Mouse (Mus musculus): ENCODE results near the gene Dbndd2.

Dbndd2 gene

DNA sequence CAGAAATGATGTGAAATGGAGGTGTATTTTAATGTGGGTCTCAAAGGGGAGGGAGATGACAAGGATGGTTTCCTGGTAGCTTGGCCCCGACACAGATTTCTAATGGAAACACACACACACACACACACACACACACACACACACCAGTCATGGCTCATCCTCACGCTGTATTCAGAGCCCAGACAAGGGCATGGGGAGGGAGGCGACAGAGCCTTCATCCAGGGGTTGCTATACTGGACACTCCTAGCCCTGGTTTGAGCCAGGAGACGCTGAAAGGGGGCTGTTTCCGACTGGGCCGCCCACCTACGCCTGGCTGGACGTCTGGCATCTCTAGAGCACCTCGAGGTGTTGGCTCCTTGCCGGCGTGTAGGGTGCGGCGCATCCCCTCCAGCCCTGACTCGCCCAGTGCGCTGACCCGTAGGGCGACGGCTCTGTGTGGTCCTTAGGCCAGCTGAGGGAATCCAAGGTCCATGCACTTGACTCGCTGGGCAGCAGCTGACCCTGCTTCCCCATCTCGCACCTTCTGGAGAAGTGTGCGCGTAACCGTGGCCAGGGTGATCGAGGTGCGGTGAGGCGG, at the start of gene Dbndd2:
Dbndd2 (plus strand) TSS at position 426 of the 577 bp plus-strand sequence.
- DNase-seq (ENCODE audit: low read depth, low spot score): peak; percentile 56

GRCm38 (mm10) chr2:164436215-164436913, 49.5 kb upstream of the Dbndd2 start:
- peak; percentile 55 for DNase-seq (ENCODE audit: low read depth, low spot score)

DNA sequence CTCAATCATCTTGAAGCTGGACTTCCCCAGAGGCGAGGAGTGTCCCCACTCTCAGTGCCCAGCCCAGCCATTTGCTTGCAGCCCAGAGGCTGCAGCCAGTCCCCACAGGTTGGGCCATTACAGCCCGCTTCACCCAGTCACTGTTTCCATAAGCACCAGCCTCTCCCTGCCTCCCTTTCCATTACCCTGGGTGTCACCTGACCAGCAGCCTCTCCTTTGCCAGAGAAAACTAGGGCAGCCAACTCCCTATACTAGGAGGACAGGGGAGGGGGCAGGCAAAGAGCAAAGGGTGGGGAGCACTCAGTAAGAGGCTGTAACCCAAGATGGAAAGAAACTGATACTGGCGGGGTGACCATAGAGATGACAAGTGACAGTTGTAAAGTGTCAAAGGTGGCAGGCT, 48.9 kb upstream of the Dbndd2 start:
- DNase-seq (ENCODE audit: low read depth, low spot score): no peak

GRCm38 (mm10) chr2:164437710-164438109, 48.2 kb upstream of the Dbndd2 start:
- DNase-seq (ENCODE audit: low read depth, low spot score): no peak

DNA sequence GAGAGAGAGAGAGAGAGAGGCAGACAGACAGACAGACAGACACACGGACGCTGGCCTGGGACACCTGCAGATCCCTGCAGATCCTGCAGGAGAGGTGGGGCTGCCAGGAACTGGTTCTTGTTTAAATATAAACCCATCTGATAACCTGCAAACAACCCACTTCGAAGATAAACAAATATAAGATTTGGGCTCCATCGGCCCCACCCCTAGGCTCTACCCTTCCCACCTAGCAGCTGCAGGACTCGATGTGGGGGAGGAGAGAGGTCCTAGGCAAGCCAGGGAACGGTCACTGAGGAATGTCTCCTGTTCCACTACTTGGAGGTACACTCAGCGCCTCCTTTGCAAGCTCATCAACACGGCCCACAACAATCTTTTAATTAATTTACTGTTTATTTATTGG, 47.6 kb upstream of the Dbndd2 start:
- DNase-seq (ENCODE audit: low read depth, low spot score): no peak

- no peak for DNase-seq (ENCODE audit: low read depth, low spot score)
Measured at GRCm38 (mm10) chr2:164439001-164439421, 46.9 kb upstream of the Dbndd2 start.

DNA sequence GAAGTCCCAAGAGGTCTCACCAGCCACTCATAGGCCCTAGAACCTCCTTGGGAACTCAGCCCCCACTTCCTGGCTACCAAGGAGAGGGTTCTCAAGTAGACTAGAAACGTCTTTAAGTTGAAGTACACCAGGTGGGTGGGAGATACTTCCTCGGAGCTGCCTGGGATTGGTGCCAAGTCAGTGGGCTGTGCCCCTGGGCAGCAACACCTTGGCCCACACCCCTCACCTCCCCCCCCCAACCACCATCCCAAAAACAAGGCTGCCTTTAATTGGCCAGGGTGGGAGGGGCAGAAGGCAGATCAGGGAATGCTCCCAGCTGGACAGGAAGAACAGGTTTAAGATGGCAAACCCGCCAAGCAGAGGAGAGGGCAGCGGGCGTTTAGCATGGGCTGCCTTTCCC, 45.6 kb upstream of the Dbndd2 start:
- DNase-seq (ENCODE audit: low read depth, low spot score): no peak

GRCm38 (mm10) chr2:164441155-164441554, 44.8 kb upstream of the Dbndd2 start:
- no peak for DNase-seq (ENCODE audit: low read depth, low spot score)

DNA sequence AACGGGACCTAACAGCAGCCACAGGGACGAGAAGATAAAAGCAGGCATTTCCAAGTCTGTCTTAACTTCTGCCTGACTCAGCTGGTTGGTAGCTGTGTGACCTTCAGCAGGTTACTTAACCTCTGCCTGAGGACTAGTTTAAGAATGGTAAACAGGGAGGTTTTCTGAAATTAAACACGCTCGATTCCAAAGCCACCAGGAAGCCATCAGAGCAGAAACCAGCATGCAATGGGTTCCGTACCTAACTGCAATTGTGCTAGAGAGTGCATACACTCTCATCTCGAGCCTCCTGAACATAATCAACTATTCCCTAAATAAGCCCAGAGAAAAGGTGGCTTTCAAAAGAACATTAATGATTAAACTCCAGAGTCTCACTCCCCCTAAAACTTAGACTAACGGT, 44.2 kb upstream of the Dbndd2 start:
- DNase-seq (ENCODE audit: low read depth, low spot score): no peak

DNA sequence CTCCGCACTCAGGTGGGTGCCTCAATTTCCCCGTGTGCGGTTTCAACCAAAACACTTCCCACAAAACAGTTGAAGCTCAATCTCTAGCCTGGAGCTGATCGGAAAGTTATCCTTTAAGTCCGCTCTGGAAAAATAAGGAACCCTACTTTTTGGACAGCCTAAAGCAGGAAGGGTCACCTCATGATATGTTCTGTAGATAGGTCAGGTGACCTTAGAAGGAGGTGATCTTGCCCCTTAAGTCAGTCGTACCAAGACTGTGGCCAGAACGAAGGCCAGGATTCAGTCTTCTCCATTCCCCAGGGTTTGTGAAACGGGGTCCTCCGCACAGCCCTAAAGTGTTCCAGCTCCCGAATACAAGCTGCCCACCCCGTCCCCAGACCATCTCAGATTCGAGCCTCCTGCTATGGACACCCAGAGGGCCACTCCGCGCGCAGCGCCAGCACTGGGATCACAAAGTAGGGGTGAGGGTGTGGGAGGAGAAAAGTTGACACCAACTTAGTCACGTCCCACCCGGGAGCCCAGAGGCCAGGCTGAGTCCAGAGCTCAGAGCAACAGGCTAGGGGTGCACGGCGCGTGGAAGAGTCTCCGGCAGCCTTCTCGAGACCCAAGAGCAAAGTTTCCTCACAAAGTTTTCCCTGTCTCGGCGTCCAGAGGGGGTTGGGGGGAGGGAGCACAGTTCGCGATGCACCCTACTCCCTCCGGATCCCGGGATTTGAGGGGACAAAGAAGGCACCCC, 43.4 kb upstream of the Dbndd2 start:
- no peak for DNase-seq (ENCODE audit: low read depth, low spot score)

- DNase-seq (ENCODE audit: low read depth, low spot score): peak; percentile 69
Measured at GRCm38 (mm10) chr2:164443051-164443437, 42.9 kb upstream of the Dbndd2 start.

- no peak for DNase-seq (ENCODE audit: low read depth, low spot score)
Measured at GRCm38 (mm10) chr2:164443460-164444000, 42.4 kb upstream of the Dbndd2 start, which contains the start of gene Sdc4. Gene Sdc4, minus strand, starts transcription at chr2:164443887.

DNA sequence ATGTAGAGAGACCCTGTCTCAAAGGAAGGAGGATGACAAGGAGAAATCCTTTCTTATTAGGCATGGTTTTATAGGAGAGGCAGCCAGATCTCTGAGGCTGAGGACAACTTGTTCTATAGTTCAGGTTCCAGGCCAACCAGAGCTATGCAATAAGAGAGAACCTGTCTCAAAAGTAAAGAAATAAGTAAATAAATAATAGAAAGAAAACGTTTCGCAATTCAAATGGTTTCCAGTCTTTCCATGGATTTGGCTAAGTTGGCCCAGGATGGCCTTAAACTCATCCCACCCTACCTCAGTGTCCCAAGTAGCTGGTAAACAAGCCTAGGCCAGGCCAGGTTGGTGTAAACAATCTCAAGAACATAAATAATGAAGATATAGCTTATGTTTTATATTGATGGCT, 41.2 kb upstream of the Dbndd2 start:
- no peak for DNase-seq (ENCODE audit: low read depth, low spot score)

DNA sequence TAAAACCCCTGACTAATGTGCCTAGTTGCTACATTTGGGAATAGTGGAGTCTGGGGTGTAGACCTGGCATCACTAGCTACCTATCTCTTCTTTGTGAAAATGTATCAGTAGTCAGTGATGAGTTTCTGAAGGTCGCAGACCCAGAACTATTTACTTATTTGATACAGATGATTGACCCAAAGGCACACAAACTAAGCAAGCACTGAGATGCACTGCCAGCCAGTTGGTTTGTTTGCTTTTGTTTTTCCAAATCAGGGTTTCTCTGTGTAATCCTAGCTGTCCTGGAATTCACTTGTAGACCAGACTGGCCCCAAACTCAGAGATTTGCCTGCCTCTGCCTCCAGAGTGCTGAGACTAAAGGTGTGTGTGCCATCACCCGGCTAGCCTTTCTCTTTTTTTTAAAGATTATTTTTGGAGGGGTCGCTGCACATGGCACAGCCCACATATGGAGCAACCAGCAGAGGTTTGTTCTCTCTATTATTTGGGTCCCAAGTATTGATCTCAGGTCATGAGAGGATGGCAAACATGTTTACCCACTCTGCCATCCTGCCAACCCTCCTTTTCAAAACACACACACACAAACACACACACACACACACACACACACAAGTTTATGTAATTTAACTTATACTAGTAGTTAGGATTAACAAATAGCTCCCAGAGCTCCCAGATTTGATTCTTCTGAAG, 40.4 kb upstream of the Dbndd2 start:
- DNase-seq (ENCODE audit: low read depth, low spot score): no peak

GRCm38 (mm10) chr2:164446086-164446469, 39.8 kb upstream of the Dbndd2 start:
- DNase-seq (ENCODE audit: low read depth, low spot score): no peak

DNA sequence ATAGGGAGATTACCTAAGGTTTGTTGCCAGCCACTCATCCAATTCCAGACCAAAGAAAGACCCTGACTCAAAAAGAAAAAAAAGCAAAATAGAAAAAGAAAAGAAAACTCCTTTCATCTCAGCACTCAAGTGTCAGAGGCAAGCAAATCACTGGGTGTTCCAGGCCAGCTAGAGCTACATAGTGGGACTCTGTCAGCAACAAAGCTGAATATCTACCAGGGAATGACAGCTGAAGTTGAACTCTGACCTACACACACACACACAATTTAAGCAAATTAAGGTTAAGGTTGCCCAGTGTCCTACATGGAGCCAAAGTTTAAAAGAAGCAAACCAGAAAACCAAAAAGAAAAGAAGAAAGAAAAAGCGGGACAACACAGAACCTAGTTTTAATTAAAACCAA, 37.8 kb upstream of the Dbndd2 start:
- DNase-seq (ENCODE audit: low read depth, low spot score): no peak

GRCm38 (mm10) chr2:164448921-164449320, 37.0 kb upstream of the Dbndd2 start:
- DNase-seq (ENCODE audit: low read depth, low spot score): no peak

- no peak for DNase-seq (ENCODE audit: low read depth, low spot score)
Measured at GRCm38 (mm10) chr2:164449341-164450042, 36.4 kb upstream of the Dbndd2 start.

DNA sequence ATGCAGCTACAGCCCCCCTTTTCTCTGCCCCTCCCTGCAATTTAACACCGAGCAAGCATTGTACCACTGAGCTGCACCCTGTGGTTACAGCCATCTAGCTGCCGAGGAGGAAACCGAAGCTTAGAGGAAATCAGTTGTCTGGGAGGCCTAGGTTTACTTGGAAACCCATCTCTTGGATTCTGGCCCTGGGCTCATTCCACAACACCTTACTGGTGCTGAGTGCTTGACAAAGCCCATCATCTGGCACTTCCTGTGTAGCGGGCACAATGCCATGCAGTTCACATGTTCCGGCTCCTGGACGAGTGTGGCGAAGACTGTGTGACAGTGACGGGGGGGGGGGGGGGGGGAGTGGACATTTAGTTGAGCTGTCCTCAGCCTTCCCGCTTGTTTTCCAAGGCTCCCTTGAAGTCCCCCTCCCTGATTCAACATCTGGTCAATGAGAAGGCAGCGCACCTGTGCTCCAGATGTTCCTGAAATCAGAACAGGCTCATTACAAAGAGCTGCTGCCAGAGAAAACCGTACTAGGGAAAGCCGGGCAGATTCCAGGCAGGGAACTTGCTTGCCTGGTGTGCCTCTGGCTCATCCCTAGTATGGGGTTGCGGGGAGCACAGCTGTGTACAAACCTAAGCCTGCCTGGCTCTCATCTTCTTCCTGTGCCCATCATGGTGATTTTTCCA, 33.8 kb upstream of the Dbndd2 start:
- DNase-seq (ENCODE audit: low read depth, low spot score): no peak

DNA sequence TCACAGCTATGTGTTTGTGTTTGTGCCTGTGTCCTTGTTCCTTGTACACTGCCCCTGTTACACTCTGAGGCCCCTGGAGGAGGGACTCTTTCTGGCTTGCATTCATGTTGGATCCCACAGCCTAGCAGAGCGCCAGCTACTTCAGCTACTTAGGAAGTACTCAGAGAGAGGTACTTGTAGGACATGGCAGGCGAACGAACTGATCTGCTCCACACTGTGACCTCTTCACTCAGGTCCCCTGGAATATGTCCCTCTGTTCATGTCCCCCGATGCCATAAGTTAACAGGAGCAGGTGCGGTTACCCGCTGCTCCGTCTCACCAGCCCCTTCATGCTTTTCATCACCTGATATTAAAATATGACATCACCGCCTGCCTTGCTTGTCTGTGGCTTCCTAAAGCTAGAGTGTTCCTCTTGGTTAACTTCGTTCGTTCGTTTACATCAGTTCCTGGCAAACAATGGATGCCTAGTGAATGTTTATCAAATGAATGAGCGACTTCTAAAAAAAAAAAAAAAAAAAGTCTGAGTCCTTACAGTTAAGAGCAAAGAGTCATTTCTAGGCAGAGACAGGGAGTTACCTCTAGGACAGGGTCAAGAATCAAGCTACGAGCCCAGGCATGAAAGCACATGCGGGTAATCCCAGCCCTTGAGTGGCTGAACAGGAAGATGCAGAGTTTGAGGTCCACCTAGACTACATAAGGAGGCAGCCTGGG, 32.7 kb upstream of the Dbndd2 start:
- DNase-seq (ENCODE audit: low read depth, low spot score): no peak

Data from brain, adult 2 months (tissue).